Mouse (Mus musculus) ES-Bruce4 (cell line): ENCODE measurements around the gene Fbxl8.

Experiments
- CTCF ChIP-seq: IDR thresholded peaks from one replicate; pipeline ENCODE4 v1.8.1; 2011; ENCODE audit warnings: low read depth, low read length
- EP300 ChIP-seq: IDR thresholded peaks from 2 replicates; pipeline ENCODE4 v1.6.1; 2011; ENCODE audit warnings: low read depth, low read length; ENCODE audit not compliant: insufficient read depth
- POLR2A ChIP-seq: IDR thresholded peaks from one replicate; pipeline ENCODE4 v1.8.1; 2011; ENCODE audit warnings: low read length; ENCODE audit not compliant: insufficient read depth

GRCm38 (mm10) chr8:105295895-105296573 is 31.6 kb downstream of the Fbxl8 start, which contains the start of gene Exoc3l:
- TF ChIP-seq EP300 (no peak), CTCF (no peak), POLR2A (no peak)
